Mouse (Mus musculus): ENCODE data around the gene Acad8.

- no peak for TF ChIP-seq CTCF (IDR thresholded peaks at IDR 0.05; ENCODE audit: insufficient read depth, low read length)
- TF ChIP-seq POLR2A (IDR thresholded peaks at IDR 0.05; ENCODE audit: borderline replicate concordance, extremely low read depth, low read depth, low read length), result no peak
These were observed 5.9 kb upstream of the Acad8 start for GRCm38 (mm10) chr9:27005231-27005630.
